Mouse (Mus musculus) cerebellum, adult 9-10 months (tissue): ENCODE data around the gene Fignl1.

Experiments
- DNase-seq: peaks from one replicate; pipeline ENCODE4 v3.0.0; 2022

The Fignl1 gene

DNA sequence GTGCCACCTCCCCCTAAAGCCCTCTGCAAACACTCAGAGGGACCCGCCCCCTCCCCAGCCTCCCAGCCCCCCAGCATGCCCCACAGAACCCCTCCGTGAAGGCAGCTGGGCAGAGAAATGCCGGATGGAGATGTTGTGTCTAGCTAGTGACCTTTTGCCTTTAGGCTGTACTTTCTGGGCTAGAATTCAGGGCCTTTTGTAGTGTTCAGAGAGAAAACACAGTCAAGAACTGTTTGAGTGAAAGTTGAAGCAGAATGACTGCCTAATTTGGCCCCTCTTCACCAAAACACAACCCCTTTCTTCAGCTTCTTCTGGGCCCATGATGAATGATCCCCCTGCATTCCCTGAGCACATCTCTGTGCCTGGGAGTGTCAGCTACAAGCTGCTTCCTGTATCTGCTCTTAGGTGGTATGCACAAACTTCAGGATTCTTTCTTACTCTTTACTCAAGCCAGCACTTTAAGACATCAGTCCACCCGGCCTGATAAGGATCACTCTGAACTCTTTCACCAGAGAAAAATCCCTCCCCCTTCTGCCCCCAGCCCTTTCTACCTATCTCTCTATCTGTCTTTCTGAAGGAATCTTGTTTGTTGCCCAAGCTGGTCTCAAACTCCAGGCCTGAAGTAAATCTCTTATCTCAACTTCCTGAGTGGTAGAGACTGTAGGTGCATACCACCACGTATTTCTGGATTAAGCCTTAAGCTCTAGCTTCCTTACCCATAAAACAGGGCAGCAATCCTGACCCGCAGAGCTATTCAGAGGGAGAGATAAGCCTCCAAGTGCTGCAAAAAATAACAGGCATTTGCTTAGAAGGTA, 23.4 kb upstream of the Fignl1 start:
- DNase-seq = no peak

DNA sequence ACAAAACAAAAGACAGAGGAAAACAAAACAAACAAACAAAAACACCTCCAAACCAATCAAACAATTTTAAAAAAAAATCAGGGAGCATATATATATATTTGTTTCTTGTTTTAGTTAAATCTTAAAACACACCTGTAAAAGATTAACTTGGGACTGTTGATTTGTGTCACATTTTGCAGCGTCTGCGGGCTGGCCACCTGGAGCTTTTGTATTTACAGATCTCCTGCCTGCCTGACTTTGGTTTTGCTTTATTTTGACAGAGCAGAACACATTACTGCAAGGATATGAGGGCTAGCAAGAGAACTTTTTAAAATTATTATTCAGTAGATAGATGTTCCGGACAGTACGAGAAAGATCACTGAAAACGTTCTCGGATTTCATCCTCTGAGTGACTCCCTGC, 22.8 kb upstream of the Fignl1 start:
- DNase-seq = no peak

- no peak for DNase-seq
These were observed 22.2 kb upstream of the Fignl1 start for GRCm38 (mm10) chr11:11830884-11831495.

GRCm38 (mm10) chr11:11829161-11830000, 20.6 kb upstream of the Fignl1 start:
- no peak for DNase-seq

DNA sequence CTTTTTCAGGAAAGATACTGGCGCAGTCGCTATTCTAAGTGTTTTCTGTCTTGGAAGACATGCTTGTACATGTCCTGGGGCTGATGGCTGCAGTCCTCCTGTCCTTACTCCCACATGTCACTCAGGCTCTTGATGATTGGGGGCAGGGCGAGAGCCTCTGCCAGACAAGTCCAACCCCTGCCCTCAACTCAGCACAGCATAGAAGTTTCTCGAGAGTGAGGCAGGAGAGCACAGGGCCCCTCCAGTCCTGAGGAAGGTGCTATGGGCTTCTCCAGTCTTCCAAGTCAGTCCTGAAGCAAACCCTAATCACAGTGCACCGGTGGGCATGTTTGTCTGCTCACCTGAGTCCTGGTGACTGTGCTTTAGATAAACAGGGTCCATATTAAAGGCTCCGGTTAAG, 20.0 kb upstream of the Fignl1 start:
- DNase-seq = no peak

GRCm38 (mm10) chr11:11828251-11828650, 19.5 kb upstream of the Fignl1 start:
- no peak for DNase-seq

- no peak for DNase-seq
These were observed 17.7 kb upstream of the Fignl1 start for GRCm38 (mm10) chr11:11826475-11826874.

DNA sequence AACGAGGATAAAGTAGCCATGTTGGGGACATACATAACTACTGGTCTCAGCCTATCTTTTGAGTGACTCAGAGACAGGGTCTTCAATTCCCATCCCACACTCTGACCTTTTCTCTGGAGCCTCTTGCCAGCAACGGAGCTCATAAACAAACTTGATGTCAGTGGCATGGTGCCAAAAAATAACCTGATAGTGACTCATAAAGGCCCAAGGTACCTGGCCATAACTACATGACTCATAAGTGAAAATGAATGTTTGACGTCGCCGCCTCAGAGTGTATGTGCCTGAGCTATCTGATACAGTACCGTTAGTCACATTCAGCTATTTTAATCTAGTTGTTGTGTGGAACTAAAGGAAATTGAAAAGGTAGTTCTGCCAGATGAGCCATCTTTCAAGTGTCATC, 16.9 kb upstream of the Fignl1 start:
- DNase-seq = no peak

GRCm38 (mm10) chr11:11824970-11825635, 16.3 kb upstream of the Fignl1 start:
- no peak for DNase-seq

DNA sequence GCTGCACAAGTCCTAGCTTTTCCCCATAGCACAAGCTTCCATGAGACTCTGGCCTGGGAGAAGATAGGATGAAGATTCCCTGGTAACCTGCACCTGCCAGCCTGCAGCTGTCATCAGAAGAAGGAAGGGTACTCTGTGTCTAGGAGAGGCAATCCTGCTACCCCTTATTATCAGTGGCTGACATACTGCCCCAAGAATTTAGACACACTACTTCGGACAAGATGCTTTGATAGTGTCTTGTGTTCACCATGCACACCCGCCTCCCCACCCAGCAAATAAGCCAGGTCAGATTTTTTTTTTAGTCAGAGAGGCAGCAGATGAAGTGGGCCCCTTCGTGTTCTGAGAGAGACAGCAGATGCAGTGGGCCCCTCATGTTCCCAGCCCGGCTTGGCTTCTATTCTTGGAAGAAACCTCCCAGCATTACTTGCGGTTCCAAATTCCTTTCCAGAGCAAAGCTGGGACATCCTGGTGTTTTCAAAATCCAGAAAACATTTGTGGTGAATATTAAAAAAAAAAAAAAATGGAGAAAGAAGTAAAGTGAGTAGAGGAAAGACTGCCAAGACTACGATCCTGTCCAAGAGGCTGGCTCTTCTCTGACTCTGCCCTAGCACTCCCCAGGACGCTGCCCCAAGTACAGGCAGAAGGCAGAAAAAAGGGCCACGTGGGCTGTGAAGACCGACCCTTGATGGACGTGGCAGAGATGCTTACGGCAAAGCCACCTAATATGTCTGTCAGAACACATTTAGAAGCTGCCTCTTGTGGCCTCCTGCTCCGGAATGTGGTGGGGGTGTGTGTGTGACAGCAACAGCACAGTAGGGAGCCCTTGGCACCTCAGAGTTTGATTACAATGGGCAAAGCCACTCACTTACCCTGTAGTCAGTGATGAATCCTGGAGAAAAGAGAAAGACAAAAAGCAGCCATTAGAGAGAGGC, 15.5 kb upstream of the Fignl1 start:
- DNase-seq = no peak

DNA sequence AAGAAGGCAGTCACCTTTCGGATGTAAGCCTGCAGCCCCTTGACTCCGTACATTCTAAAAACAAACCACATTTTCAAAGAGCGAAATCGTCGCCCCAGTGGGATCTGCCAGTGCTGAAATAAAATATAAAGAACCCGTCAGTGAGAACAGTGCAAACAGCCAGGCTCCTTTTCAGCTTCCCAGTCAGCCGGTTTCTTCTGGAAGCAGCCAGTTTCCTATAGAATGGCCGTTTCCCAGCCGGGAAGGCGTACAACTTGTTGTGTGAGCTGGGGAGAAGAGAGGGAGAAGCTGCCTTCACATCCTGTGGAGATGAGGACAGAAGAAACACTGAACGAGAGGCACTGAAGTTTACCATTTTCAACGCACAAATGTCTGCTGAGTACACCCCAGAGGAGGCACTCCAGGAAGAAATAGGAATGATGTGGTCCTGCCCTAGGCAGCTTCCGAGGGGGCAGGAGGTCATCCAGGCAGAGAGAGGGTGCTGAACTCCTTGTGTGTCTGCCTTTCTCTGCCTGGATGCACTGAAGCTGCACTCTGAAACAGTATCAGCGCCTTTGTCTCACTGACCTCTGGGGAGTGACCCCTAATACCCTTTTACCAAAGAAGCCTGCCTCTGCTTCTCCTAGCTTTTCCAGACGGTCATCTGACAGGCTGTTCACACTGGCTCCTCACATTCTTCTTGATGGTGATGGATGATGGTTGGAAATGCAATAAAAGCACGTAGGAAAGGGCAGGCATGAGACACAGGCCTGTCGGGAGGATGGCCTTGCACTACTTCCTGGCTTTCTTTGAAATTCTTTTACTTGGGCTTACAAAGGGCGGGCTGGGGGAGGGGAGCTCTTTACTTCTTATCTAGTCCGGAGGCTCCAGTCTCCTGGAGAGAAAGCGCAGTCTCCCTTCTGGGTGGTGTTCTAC, 13.7 kb upstream of the Fignl1 start:
- no peak for DNase-seq

DNA sequence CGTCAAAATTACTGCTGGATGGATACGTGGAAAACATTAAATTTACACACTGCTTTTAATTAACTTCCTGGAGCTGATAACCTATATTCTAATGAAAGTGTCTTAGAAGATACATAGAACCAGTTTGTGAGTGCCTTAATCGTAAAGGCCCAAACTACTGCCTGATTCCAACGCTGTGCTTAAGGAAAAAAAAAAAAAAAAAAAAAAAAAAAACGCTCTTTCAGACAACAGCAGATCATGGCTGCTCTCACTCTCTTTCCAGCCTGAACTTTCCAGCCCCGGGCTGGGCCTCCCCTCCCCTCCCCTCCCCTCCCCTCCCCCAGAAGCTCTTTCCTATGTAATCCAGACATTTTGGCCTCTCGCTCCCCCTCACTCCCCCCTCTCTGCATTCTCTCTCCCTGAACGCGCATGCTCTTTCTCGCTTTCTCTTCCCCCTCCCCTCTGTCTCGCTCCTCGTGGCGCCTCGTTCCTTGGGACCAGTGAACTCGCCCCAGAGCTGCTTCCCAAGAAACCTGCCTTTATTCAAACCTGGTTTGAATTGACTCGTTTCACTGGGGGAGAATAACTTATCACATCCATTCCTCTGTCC, 12.7 kb upstream of the Fignl1 start:
- DNase-seq = no peak

DNA sequence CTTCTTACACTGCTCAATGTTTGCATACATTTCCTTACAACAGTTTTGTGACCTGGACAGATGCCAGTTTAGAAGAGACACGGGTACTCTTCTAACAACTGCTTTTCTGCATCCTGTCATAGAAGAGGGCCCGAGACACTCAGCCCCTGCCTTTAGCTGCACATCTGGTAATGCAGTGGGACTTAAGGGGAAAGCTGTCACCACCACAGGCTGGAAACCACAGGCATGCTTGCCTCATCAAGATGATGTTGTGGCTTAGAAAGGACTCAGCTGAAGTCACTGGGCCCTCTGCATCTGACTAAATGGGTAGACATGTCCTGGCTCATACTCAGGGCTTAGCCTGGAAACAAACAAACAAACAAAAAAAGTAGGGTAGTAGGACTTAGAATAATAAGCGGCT, 12.0 kb upstream of the Fignl1 start:
- no peak for DNase-seq

- DNase-seq = peak; percentile 76
These were observed 11.5 kb upstream of the Fignl1 start for GRCm38 (mm10) chr11:11820251-11820650.

DNA sequence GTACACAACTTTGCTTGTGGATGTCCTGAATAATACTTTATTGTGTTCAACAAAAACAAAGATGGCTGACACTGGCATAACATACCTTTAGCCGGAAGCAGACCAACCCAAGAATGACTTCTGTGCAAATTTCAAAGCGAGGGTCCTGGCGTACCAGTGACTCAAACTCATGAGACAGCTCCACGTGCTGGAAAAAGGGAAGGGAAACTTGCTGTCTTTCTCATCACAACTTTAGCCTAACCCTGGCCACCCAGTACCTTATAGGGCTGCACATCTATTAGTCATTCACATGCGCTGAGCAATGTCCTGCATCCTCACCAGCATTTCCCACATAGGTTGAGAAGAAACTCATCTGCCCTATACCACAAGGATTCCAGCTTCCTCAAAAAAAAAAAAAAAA, 10.4 kb upstream of the Fignl1 start:
- DNase-seq = no peak

DNA sequence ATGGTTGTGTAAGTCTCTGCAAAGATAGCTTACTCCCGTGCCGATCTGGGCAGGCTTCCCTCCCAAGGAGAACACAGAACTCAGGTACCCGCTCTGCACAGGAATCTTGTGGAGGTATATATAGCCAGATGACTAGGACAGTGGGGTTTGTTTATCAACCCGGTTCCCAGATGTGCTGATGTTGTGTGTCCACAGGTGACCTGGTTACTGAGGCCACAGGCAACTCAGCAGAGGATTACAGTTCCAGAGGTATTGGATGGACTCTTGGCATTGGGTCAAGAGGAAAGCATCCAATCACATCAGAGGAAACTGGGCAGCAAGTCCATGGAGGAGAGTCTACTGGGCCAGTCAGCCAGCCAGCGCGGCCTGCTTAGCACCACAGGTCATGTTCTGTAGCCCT, 10.0 kb upstream of the Fignl1 start:
- no peak for DNase-seq

GRCm38 (mm10) chr11:11815737-11816136, 7.0 kb upstream of the Fignl1 start:
- no peak for DNase-seq

DNA sequence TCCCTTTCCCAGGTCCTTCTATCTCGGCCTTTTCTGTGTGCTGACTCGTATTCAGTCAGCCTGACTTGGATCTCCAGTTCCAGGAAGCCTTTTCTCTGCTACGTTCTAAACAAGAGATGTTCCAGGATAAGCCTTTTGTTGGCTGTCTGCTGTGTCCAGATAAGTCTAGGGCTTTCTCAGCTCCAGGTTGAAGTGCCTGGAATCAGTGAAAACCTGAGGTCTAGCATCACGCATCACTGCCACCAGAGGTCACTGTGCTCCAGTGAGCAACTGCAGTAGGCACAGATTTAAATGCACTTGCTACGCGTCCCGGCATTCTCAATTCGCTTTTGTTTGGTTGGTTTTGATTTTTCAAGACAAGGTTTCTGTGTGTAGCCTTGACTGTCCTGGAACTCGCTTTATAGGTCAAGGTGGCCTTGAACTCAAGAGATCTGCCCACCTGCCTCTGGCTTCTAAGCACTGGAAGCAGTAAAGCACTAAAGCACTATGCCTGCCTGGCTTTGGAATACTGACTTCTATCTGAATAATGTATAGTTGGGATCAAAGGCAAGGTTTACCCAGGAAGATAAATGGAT, 3.2 kb upstream of the Fignl1 start:
- peak; percentile 65 for DNase-seq

DNA sequence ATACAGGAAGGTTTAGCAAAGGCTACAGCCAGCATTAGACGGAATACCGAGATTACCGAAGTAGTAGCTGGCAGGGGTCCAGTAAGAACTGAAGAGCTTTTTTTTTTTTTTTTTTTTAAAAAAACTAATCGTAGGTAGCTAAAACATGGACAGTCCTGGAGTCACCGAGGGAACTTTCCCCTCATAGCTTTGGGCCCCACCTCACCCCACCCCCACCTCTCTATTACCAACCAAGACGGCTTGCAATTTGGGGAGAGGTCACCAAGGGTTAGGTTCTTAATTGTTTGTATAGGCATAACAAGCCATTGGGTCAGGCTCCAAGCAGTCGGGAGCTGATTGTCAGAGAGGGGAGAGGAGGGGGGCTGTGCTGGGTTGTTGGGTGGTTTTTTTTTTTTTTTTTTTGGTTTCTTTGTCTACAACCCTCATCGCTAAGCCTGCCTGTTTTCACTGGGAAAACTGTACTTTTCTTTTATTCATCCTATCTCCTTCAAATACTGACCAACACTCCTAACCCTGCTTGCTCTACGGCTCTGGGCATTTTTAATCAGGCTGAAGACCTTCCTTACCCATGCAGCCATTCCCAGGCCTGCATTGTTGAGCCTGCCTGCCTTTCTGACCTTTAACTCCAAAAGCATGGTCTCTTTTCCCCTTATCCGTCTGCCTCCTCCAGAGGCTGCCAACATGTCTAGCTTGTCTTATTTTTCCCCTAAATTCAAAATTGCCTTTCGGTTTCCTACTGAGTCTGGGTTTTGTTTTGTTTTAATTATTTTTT, 828 bp upstream of the Fignl1 start:
- no peak for DNase-seq
